Mouse (Mus musculus): ENCODE results near the gene Polr2a. TPM values are rescaled to one million over a fixed set of nuclear protein-coding genes. Genes with fewer than 3 reads are reported as not detected.

Polr2a gene
- polyA plus RNA-seq, 1 experiment from 2014 or later: 31.2 TPM

- no peak for ATAC-seq (ENCODE audit: low FRiP score, low read depth)
- peak overlapping the region; percentile 92 for H3K4me2 ChIP-seq (replicated peaks)
- H3K9ac ChIP-seq: peak overlapping the region; percentile 60
- H3K36me3 ChIP-seq: no peaks in the 10 kb centered on the region
- peaks cover 61% of the 10 kb centered on the region for H3K27me3 ChIP-seq (replicated peaks)
- WGBS: 15% methylated on average over 12 of the region's 12 CpGs
- peak overlapping the region; percentile 68 for H3K27ac ChIP-seq
- H3K9me3 ChIP-seq: no peaks in the 10 kb centered on the region
- H3K4me3 ChIP-seq: peak overlapping the region; percentile 54
- H3K4me1 ChIP-seq: peaks cover 74% of the 10 kb centered on the region
Observed at GRCm38 (mm10) chr11:69799394-69800137, 41.1 kb upstream of the Polr2a start.

GRCm38 (mm10) chr11:69797924-69798323, 39.5 kb upstream of the Polr2a start:
- 0 out of 2 replicates have a peak overlapping the region, but pooled peaks have one; percentile 3 for H3K4me2 ChIP-seq (replicated peaks)
- no peak overlapping the region for H3K27ac ChIP-seq
- peaks cover 55% of the 10 kb centered on the region for H3K27me3 ChIP-seq (replicated peaks)
- no peaks in the 10 kb centered on the region for H3K9me3 ChIP-seq
- no peak overlapping the region for H3K4me3 ChIP-seq
- peaks cover 58% of the 10 kb centered on the region for H3K4me1 ChIP-seq
- no peak for ATAC-seq (ENCODE audit: low FRiP score, low read depth)
- H3K36me3 ChIP-seq: no peaks in the 10 kb centered on the region
- WGBS: 72% methylated on average over 7 of the region's 7 CpGs
- no peak overlapping the region for H3K9ac ChIP-seq

- H3K27ac ChIP-seq: no peak overlapping the region
- H3K27me3 ChIP-seq (replicated peaks): peaks cover 42% of the 10 kb centered on the region
Observed at GRCm38 (mm10) chr11:69795983-69796435, 37.6 kb upstream of the Polr2a start.

GRCm38 (mm10) chr11:69795168-69795982, 36.9 kb upstream of the Polr2a start, which contains the start of gene Chrnb1:
Gene Chrnb1, minus strand, starts transcription at chr11:69795943.
- Histone ChIP-seq H3K4me2 (replicated peaks) (peak within 1 kb of the TSS; percentile 75), H3K4me3 (peak within 1 kb of the TSS; percentile 35), H3K27me3 (replicated peaks) (peaks cover 38% of the 10 kb centered on the region), H3K9me3 (no peaks in the 10 kb centered on the region), H3K4me1 (peaks cover 32% of the 10 kb centered on the region), H3K36me3 (no peaks in the 10 kb centered on the region), H3K27ac (no peak within 1 kb of the TSS), H3K9ac (peak within 1 kb of the TSS; percentile 44)
- 2% methylated on average over 52 of the region's 52 CpGs for WGBS
- ATAC-seq (ENCODE audit: low FRiP score, low read depth): peak; percentile 91

More at GRCm38 (mm10) chr11:69795983-69796435, 37.6 kb upstream of the Polr2a start:
- 2% methylated on average over 13 of the region's 13 CpGs for WGBS
- peaks cover 38% of the 10 kb centered on the region for H3K4me1 ChIP-seq
- H3K36me3 ChIP-seq: no peaks in the 10 kb centered on the region
- H3K9me3 ChIP-seq: no peaks in the 10 kb centered on the region
- ATAC-seq (ENCODE audit: low FRiP score, low read depth): no peak
- H3K9ac ChIP-seq: peak overlapping the region; percentile 44
- peak overlapping the region; percentile 75 for H3K4me2 ChIP-seq (replicated peaks)
- peak overlapping the region; percentile 35 for H3K4me3 ChIP-seq

GRCm38 (mm10) chr11:69793429-69793828, 35.0 kb upstream of the Polr2a start:
- H3K9ac ChIP-seq: no peak overlapping the region
- no peak overlapping the region for H3K27ac ChIP-seq
- no peak overlapping the region for H3K4me2 ChIP-seq (replicated peaks)
- no peaks in the 10 kb centered on the region for H3K9me3 ChIP-seq
- H3K36me3 ChIP-seq: no peaks in the 10 kb centered on the region
- peaks cover 38% of the 10 kb centered on the region for H3K27me3 ChIP-seq (replicated peaks)
- H3K4me1 ChIP-seq: peaks cover 13% of the 10 kb centered on the region
- no peak overlapping the region for H3K4me3 ChIP-seq
- no peak for ATAC-seq (ENCODE audit: low FRiP score, low read depth)
- 68% methylated on average over 5 of the region's 5 CpGs for WGBS

- no peak for ATAC-seq (ENCODE audit: low FRiP score, low read depth)
- no peaks in the 10 kb centered on the region for H3K9me3 ChIP-seq
- 80% methylated on average over 5 of the region's 5 CpGs for WGBS
Observed at GRCm38 (mm10) chr11:69791420-69791819, 33.0 kb upstream of the Polr2a start.

GRCm38 (mm10) chr11:69789431-69789830, 31.0 kb upstream of the Polr2a start:
- 72% methylated on average over 5 of the region's 5 CpGs for WGBS

More at GRCm38 (mm10) chr11:69791420-69791819, 33.0 kb upstream of the Polr2a start:
- Histone ChIP-seq H3K27me3 (replicated peaks) (peaks cover 21% of the 10 kb centered on the region; the same call in 1 of the 2 replicates), H3K9ac (no peak overlapping the region), H3K4me3 (no peak overlapping the region), H3K4me2 (replicated peaks) (no peak overlapping the region), H3K36me3 (no peaks in the 10 kb centered on the region), H3K4me1 (peaks cover 8% of the 10 kb centered on the region), H3K27ac (no peak overlapping the region)

GRCm38 (mm10) chr11:69787306-69787705, 28.9 kb upstream of the Polr2a start:
- Histone ChIP-seq H3K36me3 (no peaks in the 10 kb centered on the region), H3K27me3 (replicated peaks) (0 out of 2 replicates have a peak, but pooled peaks cover under 1% of the 10 kb centered on the region), H3K4me2 (replicated peaks) (no peak overlapping the region), H3K4me1 (no peaks in the 10 kb centered on the region), H3K9ac (no peak overlapping the region), H3K27ac (no peak overlapping the region), H3K9me3 (no peaks in the 10 kb centered on the region), H3K4me3 (no peak overlapping the region)
- no peak for ATAC-seq (ENCODE audit: low FRiP score, low read depth)
- 78% methylated on average over 5 of the region's 5 CpGs for WGBS

More at GRCm38 (mm10) chr11:69789431-69789830, 31.0 kb upstream of the Polr2a start:
- no peaks in the 10 kb centered on the region for H3K4me1 ChIP-seq
- no peaks in the 10 kb centered on the region for H3K9me3 ChIP-seq
- no peak overlapping the region for H3K4me2 ChIP-seq (replicated peaks)
- no peak for ATAC-seq (ENCODE audit: low FRiP score, low read depth)
- H3K27me3 ChIP-seq (replicated peaks): peaks cover 16% of the 10 kb centered on the region; the same call in 1 of the 2 replicates
- no peak overlapping the region for H3K27ac ChIP-seq
- H3K9ac ChIP-seq: no peak overlapping the region
- H3K4me3 ChIP-seq: no peak overlapping the region
- no peaks in the 10 kb centered on the region for H3K36me3 ChIP-seq

GRCm38 (mm10) chr11:69784793-69785272, 26.4 kb upstream of the Polr2a start:
- no peaks in the 10 kb centered on the region for H3K36me3 ChIP-seq
- H3K27ac ChIP-seq: no peak overlapping the region
- ATAC-seq (ENCODE audit: low FRiP score, low read depth): no peak
- H3K4me1 ChIP-seq: no peaks in the 10 kb centered on the region
- no peaks in the 10 kb centered on the region for H3K9me3 ChIP-seq
- no peaks in the 10 kb centered on the region for H3K27me3 ChIP-seq (replicated peaks)
- WGBS: 46% methylated on average over 15 of the region's 15 CpGs
- H3K4me3 ChIP-seq: no peak overlapping the region
- H3K9ac ChIP-seq: no peak overlapping the region
- H3K4me2 ChIP-seq (replicated peaks): 0 out of 2 replicates have a peak overlapping the region, but pooled peaks have one; percentile 12

- no peak overlapping the region for H3K4me2 ChIP-seq (replicated peaks)
- no peak overlapping the region for H3K9ac ChIP-seq
- H3K4me1 ChIP-seq: peaks cover 3% of the 10 kb centered on the region
- peaks cover 16% of the 10 kb centered on the region for H3K27me3 ChIP-seq (replicated peaks)
- no peak overlapping the region for H3K27ac ChIP-seq
- H3K9me3 ChIP-seq: no peaks in the 10 kb centered on the region
- no peak overlapping the region for H3K4me3 ChIP-seq
- H3K36me3 ChIP-seq: no peaks in the 10 kb centered on the region; the same call in 1 of the 2 replicates
- WGBS: 21% methylated on average over 4 of the region's 4 CpGs
- no peak for ATAC-seq (ENCODE audit: low FRiP score, low read depth)
Observed at GRCm38 (mm10) chr11:69781828-69782227, 23.4 kb upstream of the Polr2a start.

GRCm38 (mm10) chr11:69778985-69779384, 20.5 kb upstream of the Polr2a start:
- no peak for ATAC-seq (ENCODE audit: low FRiP score, low read depth)

More at GRCm38 (mm10) chr11:69778985-69779384, 20.5 kb upstream of the Polr2a start:
- Histone ChIP-seq H3K4me2 (replicated peaks) (no peak overlapping the region), H3K4me1 (peaks cover 6% of the 10 kb centered on the region), H3K27ac (no peak overlapping the region), H3K9ac (no peak overlapping the region), H3K36me3 (peaks cover 9% of the 10 kb centered on the region), H3K4me3 (no peak overlapping the region), H3K9me3 (no peaks in the 10 kb centered on the region), H3K27me3 (replicated peaks) (peaks cover 16% of the 10 kb centered on the region)
- WGBS: 42% methylated on average over 7 of the region's 7 CpGs

Data from neural tube, embryonic 12.5 days (tissue).